Mouse (Mus musculus) left cerebral cortex, postnatal 25 days (tissue): ENCODE data around the gene Atf6. TPM values are rescaled to one million over a fixed set of nuclear protein-coding genes. Genes with fewer than 3 reads are reported as not detected.

Experiments used
- DNase-seq, 2 experiments: peaks; one replicate each; pipeline ENCODE4 v3.0.0; 2022; ENCODE audit warnings: low spot score in 2 of 2, mixed read lengths in 1 of 2
- intact Hi-C: fragments of 180-260 bp; cut with DNase I; formaldehyde crosslinking; loops from one replicate; pipeline ENCODE4 v1.15.1; 2025
- total RNA-seq, 2 experiments: library from RNA; stranded (reverse); gene quantifications; 2 replicates each; pipeline ENCODE4 v1.2.3; 2021

The Atf6 gene
- total RNA-seq, 2 experiments from 2014 or later: 51.8 to 52.9 TPM

DNA sequence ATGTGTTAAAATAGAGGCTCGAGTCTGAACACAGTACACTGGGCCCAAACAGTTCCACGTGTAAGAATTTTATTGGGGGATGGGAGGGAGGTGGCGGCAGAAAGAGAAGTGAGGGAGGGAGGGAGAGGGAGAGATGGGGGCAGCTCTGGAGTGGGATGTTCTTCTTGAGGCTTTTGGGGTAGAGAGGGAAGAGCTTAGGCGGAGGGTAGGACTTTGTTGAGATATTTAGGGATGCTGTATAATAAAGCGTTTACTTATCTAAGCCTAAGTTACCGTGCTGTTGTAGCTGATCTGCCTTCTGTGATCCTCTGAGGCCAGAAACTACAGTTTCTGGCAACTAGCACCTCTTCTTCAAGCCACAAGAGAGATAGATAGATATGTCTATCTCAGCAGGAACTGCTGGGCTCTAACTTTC, 18.5 kb upstream of the Atf6 start:
- intact Hi-C loops: no loop called here
- no peak for DNase-seq

DNA sequence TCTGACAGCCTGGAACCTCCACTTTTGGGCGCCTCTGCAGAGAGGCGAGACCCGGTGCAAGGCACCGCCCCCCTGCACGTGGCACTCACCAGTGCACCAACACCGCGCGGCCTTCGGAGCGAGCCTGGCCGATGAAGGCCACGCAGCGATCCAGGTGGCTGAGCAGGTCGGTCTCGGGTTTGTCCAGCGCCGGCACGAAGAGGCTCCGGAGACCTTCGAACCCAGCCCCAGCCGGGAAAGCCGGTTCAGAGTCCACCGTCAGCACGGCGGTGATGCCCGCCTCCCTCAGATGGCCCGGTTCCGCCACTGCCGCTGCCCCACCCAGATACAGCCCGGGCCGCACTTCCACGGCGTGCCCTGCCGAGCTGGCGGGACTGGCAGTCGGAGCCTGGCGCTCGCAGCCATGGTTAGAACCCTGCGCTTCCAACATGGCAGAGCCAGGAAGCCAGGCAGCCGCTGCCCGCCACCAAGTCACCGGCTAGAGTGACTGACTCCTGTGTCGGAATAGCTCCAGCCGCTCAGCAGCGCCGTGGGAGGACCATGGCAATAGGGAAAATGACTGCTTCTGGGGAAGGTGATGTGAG, 17.5 kb upstream of the Atf6 start, which contains the start of the genes Gm26620 and Dusp12:
TSS of gene Gm26620 (plus strand) at position 88 of the 584 bp plus-strand sequence.
TSS of gene Dusp12 (minus strand) at position 563 of the 584 bp plus-strand sequence.
- peak; percentile 90 to 95 for DNase-seq
- intact Hi-C loops: no loop called here

DNA sequence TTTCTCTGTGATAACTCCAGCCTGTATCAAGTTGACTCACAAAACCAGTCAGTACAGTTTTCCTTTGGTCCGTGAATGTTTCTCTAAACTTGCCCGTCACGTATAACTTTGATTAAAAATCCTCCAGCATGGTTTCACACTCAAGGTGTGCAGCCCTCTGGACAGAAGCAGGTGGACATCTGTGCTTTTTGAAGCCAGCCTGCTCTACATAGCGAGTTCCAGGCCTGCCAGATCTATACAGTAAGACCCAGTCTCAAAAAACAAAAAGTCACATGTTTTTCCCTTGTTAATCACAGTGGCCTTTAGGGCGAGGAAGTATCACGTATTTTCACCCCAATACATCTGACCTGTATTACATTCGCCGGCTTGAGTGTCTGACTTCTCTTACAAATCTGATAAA, 16.8 kb upstream of the Atf6 start:
- intact Hi-C loops: no loop called here
- no peak for DNase-seq

DNA sequence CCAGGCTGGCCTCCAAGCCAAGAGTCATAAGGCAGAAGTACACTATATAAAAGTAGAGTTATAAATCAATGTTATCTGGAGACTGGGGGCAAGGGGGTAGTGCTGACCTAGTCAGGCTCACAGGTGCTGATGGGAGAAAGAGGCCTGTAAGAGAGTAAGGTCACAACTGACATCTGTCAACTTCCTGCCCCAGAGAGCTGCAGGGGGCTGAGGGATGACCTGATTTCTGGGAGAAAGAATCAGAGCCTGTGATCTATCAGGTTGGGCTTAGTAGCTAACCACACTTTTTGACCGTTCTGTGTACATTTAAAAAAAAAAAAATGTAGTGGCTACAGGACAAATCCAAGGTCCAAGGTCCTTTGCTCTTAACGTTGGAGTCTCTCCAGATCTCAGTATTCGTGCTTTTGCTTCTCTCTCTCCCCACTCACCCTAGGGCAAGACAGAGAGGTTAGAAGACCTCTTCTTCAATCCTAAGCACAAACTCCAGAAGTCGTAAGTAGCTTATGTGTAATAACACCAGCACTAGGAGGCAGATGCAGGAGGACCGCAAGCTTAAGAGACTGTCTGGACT, 15.4 kb upstream of the Atf6 start:
- intact Hi-C loops: no loop called here
- no peak for DNase-seq

- DNase-seq: no peak
- intact Hi-C loops: no loop called here
These were observed 9.3 kb upstream of the Atf6 start for GRCm38 (mm10) chr1:170876906-170877305.

DNA sequence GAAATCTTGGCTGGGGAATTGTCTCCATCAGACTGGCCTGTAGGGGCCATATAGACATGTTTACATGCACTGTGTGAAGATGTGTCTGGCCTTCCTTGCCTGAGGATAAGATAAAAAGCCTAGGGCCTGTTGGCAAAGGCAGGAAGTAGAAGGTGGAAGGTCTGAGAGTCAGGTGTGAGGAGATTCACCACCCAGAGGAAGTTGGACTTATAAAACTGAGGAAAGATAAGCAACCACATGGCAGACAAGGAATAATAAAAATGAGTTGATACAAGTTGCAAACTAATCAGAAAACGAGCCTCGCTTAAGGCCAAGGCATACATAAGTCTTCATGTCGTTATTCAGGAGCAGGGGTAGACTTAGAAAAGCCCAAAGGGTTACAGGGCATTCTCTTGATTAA, 8.1 kb upstream of the Atf6 start:
- intact Hi-C loops: no loop called here
- DNase-seq: no peak

- no peak for DNase-seq
- intact Hi-C loops: no loop called here
These were observed 4.4 kb upstream of the Atf6 start for GRCm38 (mm10) chr1:170871961-170872360.

- DNase-seq: no peak
- intact Hi-C loops: no loop called here
These were observed 3.8 kb upstream of the Atf6 start for GRCm38 (mm10) chr1:170871402-170871801.

- DNase-seq: no peak
- intact Hi-C loops: no loop called here
These were observed 1.3 kb upstream of the Atf6 start for GRCm38 (mm10) chr1:170868905-170869283.

DNA sequence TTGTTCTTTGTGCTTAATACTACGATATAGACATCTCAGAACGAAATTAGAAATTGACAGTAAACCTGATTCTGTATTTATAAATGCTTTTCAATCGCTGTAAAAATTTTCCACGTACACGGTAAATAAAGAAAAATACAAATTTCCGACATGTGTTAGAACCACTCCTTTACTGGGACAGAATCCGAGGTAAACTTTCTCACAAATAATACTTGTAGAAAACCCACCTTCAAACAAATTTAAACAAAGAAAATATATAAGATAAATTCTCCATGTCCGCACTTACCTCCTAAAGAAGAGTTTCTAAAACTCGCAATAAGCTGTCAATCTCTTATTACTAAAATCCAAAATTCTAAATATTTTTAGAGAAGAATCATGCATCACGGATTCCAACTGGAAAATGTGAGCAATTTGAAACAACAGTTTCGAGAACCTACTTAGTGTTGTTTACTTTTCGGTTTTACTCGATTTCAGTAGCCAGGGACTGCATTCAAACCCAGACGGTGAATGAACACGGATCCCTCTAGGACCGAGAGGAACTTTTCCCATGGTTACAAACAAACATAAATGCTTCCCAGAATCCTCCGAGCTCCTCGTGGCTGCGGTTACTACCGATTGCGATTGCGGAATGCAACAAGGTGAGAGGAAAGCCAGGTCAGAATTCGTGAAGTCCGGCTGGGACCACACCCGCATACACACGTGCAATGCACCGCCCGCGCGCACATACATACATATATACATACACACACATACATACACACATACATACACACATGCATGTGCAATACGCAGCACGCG, 735 bp upstream of the Atf6 start:
- intact Hi-C loops: no loop called here
- peak; percentile 89 to 93 for DNase-seq

DNA sequence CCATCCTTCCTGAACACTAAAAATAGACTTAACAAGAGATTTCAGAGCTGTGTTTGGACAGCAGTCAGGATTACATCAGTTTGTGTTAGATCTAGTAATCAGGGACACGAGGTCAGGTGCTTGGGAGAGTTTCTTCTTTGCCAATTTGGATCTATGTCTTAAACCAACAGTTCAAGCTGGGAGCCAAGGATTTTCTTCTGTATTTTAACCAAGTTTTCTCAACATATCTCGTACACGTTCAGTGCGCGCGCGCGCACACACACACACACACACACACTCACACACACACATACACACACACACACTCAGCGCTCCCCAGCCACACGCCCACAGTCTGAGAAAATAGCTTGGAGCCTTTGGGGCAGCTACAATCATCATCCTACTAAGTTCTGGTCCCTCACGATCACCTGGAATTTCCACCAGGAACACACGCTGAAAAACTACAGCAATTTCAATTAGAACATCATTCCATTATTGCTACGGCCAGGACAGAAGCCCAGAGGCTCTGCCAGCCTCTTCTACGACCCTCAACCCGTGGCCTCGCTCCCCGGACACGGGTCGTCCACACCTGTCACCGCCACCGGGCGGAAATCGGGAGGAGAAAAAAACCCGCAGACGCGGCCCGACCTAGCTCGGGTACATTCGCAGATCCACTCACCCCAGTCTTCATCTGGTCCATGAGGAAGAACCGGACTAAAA, 430 bp downstream of the Atf6 start:
- intact Hi-C loops: no loop called here
- peak; percentile 38 to 51 for DNase-seq

DNA sequence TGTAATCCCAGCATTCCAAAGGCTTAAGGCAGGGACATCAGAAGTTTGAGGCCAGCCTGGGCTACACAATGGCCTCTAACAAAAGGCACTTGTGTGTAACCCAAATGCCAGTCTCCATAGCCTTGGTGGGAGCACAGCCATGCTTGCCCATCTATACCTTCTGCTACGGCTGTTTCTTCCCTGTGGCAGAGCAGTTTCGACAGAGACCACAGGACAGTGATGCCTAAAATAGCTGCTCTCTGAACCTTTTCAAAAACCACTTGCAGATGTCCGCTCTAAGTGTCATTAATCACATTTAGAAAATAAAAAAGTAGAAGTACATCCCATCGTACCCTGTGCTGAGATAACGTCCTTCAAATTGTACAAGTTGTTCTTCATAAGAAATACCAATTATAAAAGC, 2.2 kb downstream of the Atf6 start:
- intact Hi-C loops: no loop called here
- no peak for DNase-seq

GRCm38 (mm10) chr1:170864754-170865153, 2.8 kb downstream of the Atf6 start:
- intact Hi-C loops: no loop called here
- DNase-seq: no peak

DNA sequence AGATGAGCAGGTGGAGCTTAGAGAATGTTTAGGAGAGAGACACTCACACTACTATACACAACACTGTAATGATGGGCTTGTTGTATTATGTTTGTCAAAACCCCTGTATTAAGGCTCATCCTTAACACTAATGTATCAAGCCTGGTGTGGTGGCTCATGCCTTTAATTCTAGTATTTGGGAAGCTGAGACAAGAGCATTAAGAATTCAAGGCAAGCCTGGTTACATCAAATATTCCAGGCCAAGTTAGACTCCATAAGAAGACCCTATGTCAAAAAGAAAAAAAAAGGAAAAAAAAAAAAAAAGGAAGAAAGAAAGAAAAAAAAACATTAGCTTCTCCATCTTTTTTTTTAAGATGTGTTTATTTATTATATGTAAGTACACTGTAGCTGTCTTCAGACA, 3.3 kb downstream of the Atf6 start:
- no peak for DNase-seq
- intact Hi-C loops: no loop called here

DNA sequence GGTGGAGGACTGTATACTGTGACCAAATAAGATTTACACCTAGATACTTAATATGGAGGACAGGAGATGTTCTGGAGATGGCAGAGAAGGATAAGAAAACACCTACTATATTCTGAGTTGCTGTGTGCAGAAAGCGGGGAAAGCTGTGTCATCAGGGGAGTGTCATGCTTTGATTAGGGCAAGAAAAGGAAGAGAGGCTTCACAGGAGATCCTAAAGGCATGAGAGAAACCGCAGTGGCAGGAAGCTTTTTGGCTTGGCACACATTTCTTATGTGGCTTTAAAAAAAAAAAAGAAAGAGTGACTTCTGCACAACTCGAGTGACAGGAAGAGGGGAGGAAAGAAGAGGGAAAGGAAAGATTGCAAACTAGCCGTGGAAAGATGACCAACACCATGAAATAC, 4.5 kb downstream of the Atf6 start:
- intact Hi-C loops: no loop called here
- no peak for DNase-seq

DNA sequence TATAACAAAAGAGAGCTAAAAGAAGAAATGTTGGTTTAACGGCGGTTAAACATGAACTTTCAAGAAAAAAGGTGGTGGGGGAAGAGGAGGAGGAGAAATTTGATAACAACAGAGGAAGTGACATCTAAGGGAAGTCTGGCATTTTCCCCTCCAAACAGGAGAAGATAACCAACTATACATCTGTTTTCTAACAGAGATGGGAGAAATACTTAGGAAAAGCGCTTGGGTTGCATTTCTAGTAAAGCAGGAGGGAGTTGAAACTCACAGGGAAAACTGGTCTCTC, 5.2 kb downstream of the Atf6 start:
- intact Hi-C loops: no loop called here
- DNase-seq: no peak

DNA sequence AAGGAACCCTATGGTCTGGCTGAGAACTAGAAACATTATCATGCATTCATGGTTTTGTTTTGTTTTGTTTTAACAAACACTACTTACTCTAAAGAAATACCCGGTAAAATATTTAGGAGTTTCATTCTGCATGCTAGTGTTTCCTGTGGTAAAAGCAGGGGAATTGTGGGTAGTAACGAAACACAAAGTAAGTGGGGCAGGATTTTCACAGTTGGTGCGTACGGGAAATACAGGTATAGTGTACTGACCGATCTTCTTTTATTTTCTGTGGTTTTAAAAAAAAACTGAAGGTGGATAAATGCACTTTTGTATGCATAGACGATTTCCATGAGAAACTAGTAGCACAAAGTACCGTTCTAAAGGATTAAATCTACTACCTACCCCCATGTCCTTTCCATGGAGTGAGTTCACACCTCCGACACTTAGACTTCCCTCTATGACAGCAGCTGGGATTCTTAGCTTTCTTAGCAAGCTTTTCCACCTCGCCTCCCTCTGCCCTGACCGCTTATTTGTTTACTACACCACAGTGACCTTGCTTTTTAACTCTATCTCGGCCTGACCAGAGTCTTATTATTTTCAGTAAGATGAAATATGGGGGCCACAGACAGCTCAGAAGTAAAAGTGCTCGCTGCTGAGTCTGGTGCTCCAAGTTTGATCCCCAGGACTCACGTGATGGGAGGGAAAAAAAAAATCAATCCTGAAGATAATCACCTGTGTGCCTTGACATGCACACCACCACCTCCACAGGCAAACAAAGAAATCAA, 5.7 kb downstream of the Atf6 start:
- DNase-seq: no peak
- intact Hi-C loops: no loop called here

- intact Hi-C loops: no loop called here
- no peak for DNase-seq
These were observed 8.7 kb downstream of the Atf6 start for GRCm38 (mm10) chr1:170858872-170859271.

DNA sequence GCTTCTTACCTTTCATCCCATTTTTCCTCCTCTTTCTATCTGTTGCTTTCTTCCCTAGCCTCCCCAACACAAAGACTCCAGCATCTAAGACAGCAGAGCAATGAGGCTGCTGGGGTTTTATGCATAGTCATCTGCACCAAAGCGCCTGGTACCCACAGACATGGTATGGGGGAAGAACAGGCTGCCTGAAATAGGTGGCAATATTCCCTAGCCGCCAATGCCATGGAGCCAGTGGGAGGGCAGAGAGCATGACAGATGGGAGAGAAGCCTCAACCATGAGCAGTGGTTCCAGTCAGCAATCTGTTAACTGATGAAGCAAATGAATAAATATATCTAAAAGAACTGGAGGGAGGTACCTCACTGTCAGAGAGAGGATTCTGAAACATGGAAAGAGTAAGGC, 10.2 kb downstream of the Atf6 start:
- peak in 1 of 2 experiments; percentile 78 for DNase-seq
- intact Hi-C loops: no loop called here
